Mouse (Mus musculus) thymus, adult 2 months (tissue): Measurements from ENCODE around the gene Rsbn1.

Source experiments
- CTCF ChIP-seq: fragments of 200-500 bp; IDR thresholded peaks from 2 replicates; pipeline ENCODE4 v1.5.1; 2012; ENCODE audit warnings: mild to moderate bottlenecking, control low read depth, low read length, moderate library complexity, borderline replicate concordance; ENCODE audit not compliant: control insufficient read depth, poor library complexity, insufficient read depth; ENCODE audit errors: extremely low read depth
- POLR2A ChIP-seq: fragments of 200-500 bp; IDR thresholded peaks from 2 replicates; pipeline ENCODE4 v1.6.1; 2012; ENCODE audit warnings: mild to moderate bottlenecking, low read length, control low read depth, moderate library complexity; ENCODE audit not compliant: control insufficient read depth, poor library complexity, insufficient read depth; ENCODE audit errors: extremely low read depth

- TF ChIP-seq POLR2A (no peak), CTCF (no peak)
Observed at GRCm38 (mm10) chr3:103920094-103920493, 6.2 kb downstream of the Rsbn1 start.
